Comparison of ENCODE assay signal across 9 mouse cellular contexts in the genomic region with DNA sequence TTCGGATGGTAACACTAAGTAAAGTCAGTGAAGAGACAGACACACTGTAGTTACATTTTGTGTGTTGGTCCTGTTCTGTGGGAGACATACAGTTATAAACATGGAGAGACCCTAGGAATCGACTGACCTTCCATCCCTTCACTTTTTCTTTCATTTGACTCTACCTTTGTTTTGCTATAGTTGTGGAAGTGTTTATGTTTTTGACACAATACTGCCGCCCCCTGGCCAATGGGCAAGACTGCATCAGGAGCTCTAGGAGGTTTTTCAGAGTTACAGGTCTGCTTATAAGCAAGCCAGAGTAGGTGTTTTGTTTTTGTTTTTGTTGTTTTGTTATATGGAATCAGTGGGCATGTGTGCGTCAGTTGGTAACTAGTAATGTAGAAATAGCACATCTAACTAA.
DNase-seq lines count a peak whose midpoint lies in the region; ATAC-seq and TF ChIP-seq lines count a peak whose summit lies in the region.
"Had no signal": no experiment of that assay in that cellular context is flagged by ENCODE, and none has a peak within 500 bp of the region (broad histone marks: within the 10 kb centered on the region; RNA-seq: fewer than 3 reads in every experiment).

No protein-coding gene starts in this region.

- DNase-seq in forebrain, embryonic 10.5 days (ENCODE audit: extremely low spot score, low spot score) = peak; percentile 46
- DNase-seq in c-Kit-negative CD71-positive TER-119-positive erythroid progenitor cells, embryonic 14.5 days (ENCODE audit: low read depth, low spot score) = peak; percentile 36
- peak; percentile 65 for DNase-seq in gastrocnemius, adult 2 months
- DNase-seq in layer of hippocampus, adult 11-12 months (ENCODE audit: low spot score) = peak; percentile 74
- peak; percentile 73 for DNase-seq in lung, postnatal 10 days
- DNase-seq in spleen, adult 18-20 months = peak; percentile 34 to 75

- H3K4me2 ChIP-seq in forebrain, embryonic 15.5 days (replicated peaks) = no peak overlapping the region
- H3K4me2 ChIP-seq: limb, embryonic 15.5 days had no signal

- no peak overlapping the region for H3K4me3 ChIP-seq in forebrain, embryonic 10.5 days
- H3K4me3 ChIP-seq in forebrain, embryonic 15.5 days = no peak overlapping the region
- no peak overlapping the region for H3K4me3 ChIP-seq in gastrocnemius, adult 2 months
- H3K4me3 ChIP-seq: limb, embryonic 15.5 days had no signal

- H3K9me3 ChIP-seq in forebrain, embryonic 10.5 days = no peaks in the 10 kb centered on the region
- no peaks in the 10 kb centered on the region for H3K9me3 ChIP-seq in forebrain, embryonic 15.5 days
- H3K9me3 ChIP-seq: limb, embryonic 15.5 days had no signal

- 51% methylated on average over 4 of the region's 4 CpGs for whole genome bisulfite sequencing in forebrain, embryonic 10.5 days
- 43% methylated on average over 4 of the region's 4 CpGs for WGBS in forebrain, embryonic 15.5 days

- H3K4me1 ChIP-seq in forebrain, embryonic 10.5 days = peaks cover 86% of the 10 kb centered on the region
- H3K4me1 ChIP-seq in forebrain, embryonic 15.5 days = peaks cover 20% of the 10 kb centered on the region

- no peak overlapping the region for H3K9ac ChIP-seq in forebrain, embryonic 15.5 days (replicated peaks)
- H3K9ac ChIP-seq: limb, embryonic 15.5 days had no signal

- no peak for ATAC-seq in forebrain, embryonic 15.5 days (replicated peaks)
- ATAC-seq in CD4-positive, CD25-positive, alpha-beta regulatory T cell, adult 4 months = peak; percentile 77

- peak; percentile 93 for TF ChIP-seq CTCF in gastrocnemius, adult 2 months (IDR thresholded peaks at IDR 0.05)

- intact Hi-C loops in gastrocnemius, adult 2 months (cut with DNase I) = loop anchor here (1.0 kb wide), 2 partner anchors 116 to 208 kb away; no protein-coding TSS in a partner anchor

- peaks cover 25% of the 10 kb centered on the region for H3K36me3 ChIP-seq in forebrain, embryonic 10.5 days (replicated peaks)
- H3K36me3 ChIP-seq in forebrain, embryonic 15.5 days = no peaks in the 10 kb centered on the region

- no peaks in the 10 kb centered on the region for H3K27me3 ChIP-seq in forebrain, embryonic 10.5 days (ENCODE audit: poor library complexity, severe bottlenecking)
- no peaks in the 10 kb centered on the region for H3K27me3 ChIP-seq in forebrain, embryonic 15.5 days
- H3K27me3 ChIP-seq: limb, embryonic 15.5 days had no signal

- no peak overlapping the region for H3K27ac ChIP-seq in forebrain, embryonic 10.5 days
- no peak overlapping the region for H3K27ac ChIP-seq in forebrain, embryonic 15.5 days (replicated peaks)
- no peak overlapping the region for H3K27ac ChIP-seq in gastrocnemius, adult 2 months
- H3K27ac ChIP-seq: limb, embryonic 15.5 days had no signal
